In the genomic region with DNA sequence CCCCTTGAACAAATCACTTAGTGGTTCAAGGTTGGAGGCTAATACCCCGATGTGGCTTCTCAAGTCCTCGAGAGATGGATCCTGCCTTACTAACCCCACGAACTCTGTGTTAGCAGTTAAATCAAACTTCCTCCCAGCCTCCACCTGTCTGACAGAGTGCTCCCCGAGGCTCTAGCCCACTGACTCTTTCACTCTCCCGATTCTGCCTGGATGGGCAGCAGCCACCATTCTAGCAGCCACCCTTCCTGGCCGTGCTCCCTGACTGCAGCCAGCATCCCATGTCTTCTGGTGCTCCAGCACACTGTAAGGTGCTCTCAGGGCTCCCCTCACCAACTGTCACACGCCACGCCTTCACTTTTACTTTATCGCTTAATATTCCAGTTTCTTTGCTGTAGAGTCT, we compare ENCODE assay signal across 19 mouse cellular contexts.
"Had no signal": no experiment of that assay in that cellular context is flagged by ENCODE, and none has a peak within 500 bp of the region (broad histone marks: within the 10 kb centered on the region; RNA-seq: fewer than 3 reads in every experiment).

No protein-coding gene starts in this region.

- H3K27ac ChIP-seq: liver, embryonic 13.5 days; liver, embryonic 15.5 days; lung, embryonic 15.5 days; macrophage; midbrain, embryonic 12.5 days; neural tube, embryonic 12.5 days; stomach, embryonic 15.5 days; stomach, postnatal 0 days had no signal

- DNase-seq: liver; liver, embryonic 13.5 days; liver, postnatal 0 days; lung, adult 2 months; lung, postnatal 14 days; lung, postnatal 36 days; midbrain, embryonic 14.5 days; right cerebral cortex, postnatal 14 days had no signal

- H3K4me2 ChIP-seq: liver, embryonic 11.5 days; liver, embryonic 13.5 days; liver, embryonic 15.5 days; lung, embryonic 15.5 days; midbrain, embryonic 12.5 days; neural tube, embryonic 12.5 days; stomach, embryonic 15.5 days had no signal

- H3K9ac ChIP-seq: liver, embryonic 13.5 days; liver, embryonic 15.5 days; liver, postnatal 0 days; lung, embryonic 15.5 days; midbrain, embryonic 12.5 days; neural tube, embryonic 12.5 days; stomach, embryonic 15.5 days had no signal

- ATAC-seq: liver, postnatal 0 days; lung, postnatal 0 days; midbrain, embryonic 16.5 days had no signal

- H3K27me3 ChIP-seq: liver, embryonic 13.5 days; liver, embryonic 15.5 days; lung, embryonic 15.5 days; midbrain, embryonic 12.5 days; neural tube, embryonic 12.5 days; stomach, embryonic 15.5 days had no signal

- H3K36me3 ChIP-seq: liver, embryonic 13.5 days; liver, embryonic 15.5 days; lung, embryonic 15.5 days; midbrain, embryonic 12.5 days; neural tube, embryonic 12.5 days; stomach, embryonic 15.5 days had no signal

- H3K9me3 ChIP-seq: liver, embryonic 13.5 days; liver, embryonic 15.5 days; lung, embryonic 15.5 days; megakaryocyte, embryonic 14.5 days; midbrain, embryonic 12.5 days; neural tube, embryonic 12.5 days; stomach, embryonic 15.5 days had no signal

- H3K4me3 ChIP-seq: liver, embryonic 13.5 days; liver, embryonic 15.5 days; lung, embryonic 15.5 days; megakaryocyte, embryonic 14.5 days; midbrain, embryonic 12.5 days; neural tube, embryonic 12.5 days; stomach, embryonic 15.5 days had no signal
